Mouse (Mus musculus): Measurements from ENCODE around the gene Olfr980.
"Not testable (repeated sequence)": the region's sequence is repeated elsewhere in the genome, so short reads cannot be mapped to it uniquely, and the experiment has no call there.

The Olfr980 gene

GRCm38 (mm10) chr9:40009482-40009881 lies at the start of gene Olfr980:
Gene Olfr980, minus strand, starts transcription at chr9:40009582.
- no peak for DNase-seq (ENCODE audit: low spot score in 2 of 2)

- DNase-seq (ENCODE audit: low spot score in 2 of 2) = no peak
Measured at GRCm38 (mm10) chr9:40050138-40050537, 40.8 kb upstream of the Olfr980 start.

GRCm38 (mm10) chr9:40021164-40021563 lies 11.8 kb upstream of the Olfr980 start, which contains the start of gene Olfr981:
Gene Olfr981, plus strand, starts transcription at chr9:40021464.
- no peak for DNase-seq (ENCODE audit: low spot score in 2 of 2)

- no peak for DNase-seq (ENCODE audit: low spot score in 2 of 2)
Measured at GRCm38 (mm10) chr9:40003365-40003764, 6.0 kb downstream of the Olfr980 start, which contains the start of gene Olfr979. Gene Olfr979, minus strand, starts transcription at chr9:40003465.

- DNase-seq (ENCODE audit: low spot score in 2 of 2) = no peak
Measured at GRCm38 (mm10) chr9:39991813-39992212, 17.6 kb downstream of the Olfr980 start, which contains the start of gene Olfr978. Gene Olfr978, plus strand, starts transcription at chr9:39992113.

GRCm38 (mm10) chr9:39976581-39977145 lies 32.7 kb downstream of the Olfr980 start:
- not testable (repeated sequence) for DNase-seq (ENCODE audit: low spot score in 2 of 2)

GRCm38 (mm10) chr9:39961033-39961432 lies 48.3 kb downstream of the Olfr980 start, which contains the start of gene Olfr976:
Gene Olfr976, minus strand, starts transcription at chr9:39961133.
- not testable (repeated sequence) for DNase-seq (ENCODE audit: low spot score in 2 of 2)
